Comparison of ENCODE assay signal across 8 mouse cellular contexts in genomic region chr11:62281601-62281997, GRCm38 (mm10). TPM values are rescaled to one million over a fixed set of nuclear protein-coding genes. Genes with fewer than 3 reads are reported as not detected.
DNase-seq lines count a peak whose midpoint lies in the region; ATAC-seq and TF ChIP-seq lines count a peak whose summit lies in the region.

No protein-coding gene starts in this region.

- no peak for TF ChIP-seq POLR2A in bone marrow, adult 2 months (IDR thresholded peaks at IDR 0.05; ENCODE audit: borderline replicate concordance, control insufficient read depth, low read depth, low read length)

- WGBS in bone marrow, adult 2 months: under 1% methylated on average over 56 of the region's 57 CpGs

- ATAC-seq in megakaryocyte progenitor cell, adult 5-6 weeks (replicated peaks; ENCODE audit: poor library complexity): peak; percentile 24

- H3K4me3 ChIP-seq in left cerebral cortex, adult 2 months: peak overlapping the region; percentile 77
- H3K4me3 ChIP-seq in bone marrow, adult 2 months (replicated peaks; ENCODE audit: control insufficient read depth, low read depth, low read length): peak overlapping the region; percentile 89

- intact Hi-C loops in left cerebral cortex, adult 2 months (cut with DNase I): loop anchor here (1.0 to 5.0 kb wide), 2 partner anchors 331 to 349 kb away; partner anchors contain the start of gene Akap10
- intact Hi-C loops in left cerebral cortex, postnatal 36 days (cut with DNase I): loop anchor here (1.0 to 2.0 kb wide), 3 partner anchors 154 to 351 kb away; partner anchors contain the start of gene Akap10
- intact Hi-C loops in left cerebral cortex, postnatal 10 days (cut with DNase I): loop anchor here (2.0 to 5.0 kb wide), 2 partner anchors 233 to 334 kb away; no protein-coding TSS in a partner anchor

- DNase-seq in left cerebral cortex, adult 2 months (ENCODE audit: extremely low spot score in 1 of 2, low spot score in 2 of 2): no peak
- no peak for DNase-seq in left cerebral cortex, postnatal 36 days (ENCODE audit: low spot score in 2 of 2)
- DNase-seq in forelimb bud, embryonic 11.5 days (ENCODE audit: low read depth, low spot score): peak; percentile 45
- DNase-seq in left cerebral cortex, postnatal 10 days (ENCODE audit: extremely low spot score in 1 of 2, low spot score in 2 of 2): peak; percentile 11 to 78
- DNase-seq in spleen, adult 12 weeks (ENCODE audit: low spot score): no peak
- DNase-seq in layer of hippocampus, adult 8-10 months (ENCODE audit: low spot score in 2 of 2): no peak

- TF ChIP-seq CTCF in left cerebral cortex, adult 2 months (IDR thresholded peaks at IDR 0.05): no peak
- no peak for TF ChIP-seq CTCF in bone marrow, adult 2 months (IDR thresholded peaks at IDR 0.05; ENCODE audit: control insufficient read depth, insufficient read depth, low read length)

- no peaks in the 10 kb centered on the region for H3K4me1 ChIP-seq in bone marrow, adult 2 months (ENCODE audit: control insufficient read depth, insufficient read depth, low read length)

- H3K27ac ChIP-seq in left cerebral cortex, adult 2 months: peak overlapping the region; percentile 89
- peak overlapping the region; percentile 97 for H3K27ac ChIP-seq in bone marrow, adult 2 months (ENCODE audit: control insufficient read depth, insufficient read depth, low read depth, low read length, poor library complexity)

RNA-seq across cellular contexts. Expression of gene Ttc19, which starts 0.3 kb away (rescaled TPM):
- total RNA-seq in left cerebral cortex, adult 2 months (2021): 10 to 100 TPM; 86.5 to 92.0 TPM
- total RNA-seq in left cerebral cortex, postnatal 36 days (2021): 10 to 100 TPM; 76.7 to 91.5 TPM
- polyA plus RNA-seq in bone marrow, adult 2 months (2011; ENCODE audit: insufficient read depth, insufficient read length, low replicate concordance, missing spikeins): 2.6 and 4.2 TPM in 2 replicates
- 10 to 100 TPM; 74.3 to 75.1 TPM for total RNA-seq in left cerebral cortex, postnatal 10 days (2021)
- total RNA-seq in megakaryocyte progenitor cell, adult 5-6 weeks (2015): 7.1 and 8.5 TPM in 2 replicates
- total RNA-seq in megakaryocyte progenitor cell, adult 5-6 weeks (2017): 12.2 and 14.0 TPM in 2 replicates
- total RNA-seq in layer of hippocampus, adult 8-10 months (2022): 10 to 100 TPM; 82.1 to 95.0 (median 89.8) TPM

RNA-seq across cellular contexts. Expression of gene Zswim7, which starts 0.4 kb away (rescaled TPM):
- 10 to 100 TPM; 14.8 to 16.4 TPM for total RNA-seq in left cerebral cortex, adult 2 months (2021)
- total RNA-seq in left cerebral cortex, postnatal 36 days (2021): 10 to 100 TPM; 16.0 to 16.9 TPM
- polyA plus RNA-seq in bone marrow, adult 2 months (2011; ENCODE audit: insufficient read depth, insufficient read length, low replicate concordance, missing spikeins): 7.8 and 8.6 TPM in 2 replicates
- total RNA-seq in left cerebral cortex, postnatal 10 days (2021): 10 to 100 TPM; 15.7 to 16.8 TPM
- 7.4 and 8.9 TPM in 2 replicates for total RNA-seq in megakaryocyte progenitor cell, adult 5-6 weeks (2015)
- 5.1 and 9.3 TPM in 2 replicates for total RNA-seq in megakaryocyte progenitor cell, adult 5-6 weeks (2017)
- 10 to 100 TPM; 12.3 to 16.6 (median 14.7) TPM for total RNA-seq in layer of hippocampus, adult 8-10 months (2022)

RNA-seq across cellular contexts. Expression of gene Adora2b, which starts 32.8 kb away (rescaled TPM):
- 1 to 10 TPM; 5.3 to 7.8 TPM for total RNA-seq in left cerebral cortex, adult 2 months (2021)
- total RNA-seq in left cerebral cortex, postnatal 36 days (2021): 1 to 10 TPM; 6.6 to 7.0 TPM
- 0.52 TPM in 1 of 2 replicates, not detected in the other for polyA plus RNA-seq in bone marrow, adult 2 months (2011; ENCODE audit: insufficient read depth, insufficient read length, low replicate concordance, missing spikeins)
- total RNA-seq in left cerebral cortex, postnatal 10 days (2021): 1 to 10 TPM; 6.6 to 6.7 TPM
- total RNA-seq in megakaryocyte progenitor cell, adult 5-6 weeks (2015): 0.42 and 1.1 TPM in 2 replicates
- total RNA-seq in megakaryocyte progenitor cell, adult 5-6 weeks (2017): 0.27 and 0.50 TPM in 2 replicates
- 1 to 10 TPM; 6.2 to 9.5 (median 8.5) TPM for total RNA-seq in layer of hippocampus, adult 8-10 months (2022)

Comparison
In these comparisons a context has a peak if more than half of its experiments do, and no peak if none do; other contexts are left out.
1. DNase-seq: peak in forelimb bud, embryonic 11.5 days (single experiment) and left cerebral cortex, postnatal 10 days (2 of 2); none in left cerebral cortex, adult 2 months (0 of 2), left cerebral cortex, postnatal 36 days (0 of 2), spleen, adult 12 weeks (single experiment) and layer of hippocampus, adult 8-10 months (0 of 2).
2. RNA of gene Ttc19, which starts 0.3 kb away (total RNA-seq): 86.5 to 92.0 TPM in left cerebral cortex, adult 2 months, 76.7 to 91.5 TPM in left cerebral cortex, postnatal 36 days, 82.1 to 95.0 TPM in layer of hippocampus, adult 8-10 months and 74.3 to 75.1 TPM in left cerebral cortex, postnatal 10 days; 7.1 to 14.0 TPM in megakaryocyte progenitor cell, adult 5-6 weeks; every median in the first group is over 4 times any median in the second.